ENCODE assay signal across 23 mouse cellular contexts in the genomic region with DNA sequence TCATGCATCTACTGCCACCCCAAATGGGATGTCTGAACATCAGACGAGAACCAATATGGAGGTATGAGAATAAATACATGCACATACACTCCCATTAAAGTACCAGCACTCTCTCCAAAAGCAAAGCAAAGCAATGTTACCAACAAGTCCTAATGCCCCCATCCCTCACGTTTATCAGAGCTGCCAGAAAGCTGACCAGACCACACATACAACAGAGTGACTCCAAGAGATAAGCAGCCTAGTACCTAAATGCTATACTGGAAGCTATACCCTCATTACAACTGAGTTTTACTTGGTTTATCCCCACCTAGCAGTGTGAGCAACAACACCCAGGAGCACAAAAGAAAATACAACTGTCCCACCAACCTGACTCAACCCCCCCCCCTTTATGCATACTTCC. TPM values are rescaled to one million over a fixed set of nuclear protein-coding genes. Genes with fewer than 3 reads are reported as not detected.
DNase-seq lines count a peak whose midpoint lies in the region; ATAC-seq and TF ChIP-seq lines count a peak whose summit lies in the region.
"Had no signal": no experiment of that assay in that cellular context is flagged by ENCODE, and none has a peak within 500 bp of the region (broad histone marks: within the 10 kb centered on the region; RNA-seq: fewer than 3 reads in every experiment).

No protein-coding gene starts in this region.

- H3K4me3 ChIP-seq in heart, embryonic 11.5 days (ENCODE audit: low read depth, low read length), result no peak overlapping the region
- no peak overlapping the region for H3K4me3 ChIP-seq in liver, embryonic 12.5 days
- no peak overlapping the region for H3K4me3 ChIP-seq in layer of hippocampus, adult 2 months
- H3K4me3 ChIP-seq: embryonic facial prominence, embryonic 13.5 days; forebrain, embryonic 10.5 days; heart, embryonic 10.5 days; hindbrain, embryonic 15.5 days; limb, embryonic 10.5 days had no signal

- intact Hi-C loops in heart, postnatal 10 days (cut with DNase I), result no loop called here

- no peak for DNase-seq in heart, postnatal 10 days
- no peak for DNase-seq in layer of hippocampus, adult 18-20 months (ENCODE audit: low spot score in 2 of 2)
- DNase-seq in layer of hippocampus, adult 2 months (ENCODE audit: low spot score in 2 of 2), result no peak
- no peak for DNase-seq in adrenal gland, postnatal 36 days
- DNase-seq: adrenal gland, postnatal 25 days; cerebellum, adult 9-10 months; heart, postnatal 36 days; kidney, adult 11 months; kidney, postnatal 10 days; lung, adult 18-20 months; right cerebral cortex, postnatal 25 days had no signal

- peaks cover 42% of the 10 kb centered on the region for H3K36me3 ChIP-seq in heart, embryonic 11.5 days (ENCODE audit: control insufficient read depth, insufficient read depth, low read length)
- H3K36me3 ChIP-seq in liver, embryonic 12.5 days, result peaks cover 99% of the 10 kb centered on the region

- no peaks in the 10 kb centered on the region for H3K4me1 ChIP-seq in heart, embryonic 11.5 days (ENCODE audit: control insufficient read depth, insufficient read depth, low read length)
- H3K4me1 ChIP-seq in liver, embryonic 12.5 days, result peaks cover 52% of the 10 kb centered on the region
- H3K4me1 ChIP-seq: embryonic facial prominence, embryonic 13.5 days; forebrain, embryonic 10.5 days; heart, embryonic 10.5 days; hindbrain, embryonic 15.5 days; limb, embryonic 10.5 days had no signal

- peak; percentile 68; the same call in 1 of the 2 replicates for ATAC-seq in heart, embryonic 11.5 days (replicated peaks; ENCODE audit: insufficient number of reproducible peaks, low FRiP score, low TSS enrichment)
- peak; percentile 86 for ATAC-seq in common myeloid progenitor, adult 5-6 weeks (replicated peaks; ENCODE audit: low read depth, poor library complexity, severe bottlenecking)
- ATAC-seq in liver, embryonic 12.5 days, result peak; percentile 96
- peak; percentile 93 for ATAC-seq in megakaryocyte-erythroid progenitor cell, adult 5-6 weeks (replicated peaks; ENCODE audit: low FRiP score, low TSS enrichment, poor library complexity, severe bottlenecking)

- H3K9me3 ChIP-seq in heart, embryonic 11.5 days (replicated peaks; ENCODE audit: control insufficient read depth, low read length), result no peaks in the 10 kb centered on the region
- H3K9me3 ChIP-seq in liver, embryonic 12.5 days (replicated peaks), result no peaks in the 10 kb centered on the region
- H3K9me3 ChIP-seq: embryonic facial prominence, embryonic 13.5 days; forebrain, embryonic 10.5 days; heart, embryonic 10.5 days; hindbrain, embryonic 15.5 days; limb, embryonic 10.5 days had no signal

- H3K27me3 ChIP-seq in heart, embryonic 11.5 days (ENCODE audit: control insufficient read depth, insufficient read depth, low read length), result no peaks in the 10 kb centered on the region
- H3K27me3 ChIP-seq in liver, embryonic 12.5 days (replicated peaks), result no peaks in the 10 kb centered on the region
- H3K27me3 ChIP-seq: embryonic facial prominence, embryonic 13.5 days; hindbrain, embryonic 15.5 days had no signal

- 68% methylated on average over 2 of the region's 2 CpGs for WGBS in heart, embryonic 11.5 days (ENCODE audit: insufficient replicate concordance)
- 25% methylated on average over 2 of the region's 2 CpGs for WGBS in liver, embryonic 12.5 days (ENCODE audit: insufficient replicate concordance)

- H3K4me2 ChIP-seq in heart, embryonic 11.5 days, result no peak overlapping the region
- peak overlapping the region; percentile 36 for H3K4me2 ChIP-seq in liver, embryonic 12.5 days
- H3K4me2 ChIP-seq: embryonic facial prominence, embryonic 13.5 days; hindbrain, embryonic 15.5 days; midbrain, embryonic 11.5 days had no signal

- TF ChIP-seq CTCF in layer of hippocampus, adult 2 months (conservative IDR thresholded peaks at IDR 0.05), result no peak

- H3K9ac ChIP-seq in heart, embryonic 11.5 days (ENCODE audit: low read depth, low read length), result no peak overlapping the region
- H3K9ac ChIP-seq in liver, embryonic 12.5 days, result no peak overlapping the region
- H3K9ac ChIP-seq: embryonic facial prominence, embryonic 13.5 days; hindbrain, embryonic 15.5 days had no signal

- H3K27ac ChIP-seq in heart, embryonic 11.5 days (ENCODE audit: low read depth, low read length), result peak overlapping the region; percentile 41
- H3K27ac ChIP-seq in liver, embryonic 12.5 days, result peak overlapping the region; percentile 87
- H3K27ac ChIP-seq in layer of hippocampus, adult 2 months, result no peak overlapping the region
- H3K27ac ChIP-seq: embryonic facial prominence, embryonic 13.5 days; forebrain, embryonic 10.5 days; heart, embryonic 10.5 days; hindbrain, embryonic 15.5 days; limb, embryonic 10.5 days had no signal

RNA-seq across cellular contexts. Expression of gene Nap1l4, which starts 15.6 kb away (rescaled TPM):
- 121 and 176 TPM in 2 replicates for polyA plus RNA-seq in heart, embryonic 11.5 days (2014; fragmentation: Nextera tagmentation; extraction: Ambion mirVana)
- 100 to 1,000 TPM; 192 to 197 TPM for total RNA-seq in heart, postnatal 10 days (2021)
- total RNA-seq in common myeloid progenitor, adult 5-6 weeks (2017), result 151 and 177 TPM in 2 replicates
- 129 and 131 TPM in 2 replicates for polyA plus RNA-seq in liver, embryonic 12.5 days (2016; fragmentation: Nextera tagmentation; extraction: Ambion mirVana)
- 130 and 169 TPM in 2 replicates for total RNA-seq in megakaryocyte-erythroid progenitor cell, adult 5-6 weeks (2014; fragmentation: Nextera tagmentation)
- 222 and 257 TPM in 2 replicates for total RNA-seq in megakaryocyte-erythroid progenitor cell, adult 5-6 weeks (2017)
- total RNA-seq in layer of hippocampus, adult 18-20 months (2021), result 100 to 1,000 TPM; 123 to 136 TPM
- total RNA-seq in layer of hippocampus, adult 2 months (2021), result 100 to 1,000 TPM; 106 to 119 TPM
- total RNA-seq in adrenal gland, postnatal 36 days (2021), result 100 to 1,000 TPM; 149 to 150 TPM

RNA-seq across cellular contexts. Expression of gene Phlda2, which starts 30.3 kb away (rescaled TPM):
- 1.3 and 2.6 TPM in 2 replicates for polyA plus RNA-seq in heart, embryonic 11.5 days (2014; fragmentation: Nextera tagmentation; extraction: Ambion mirVana)
- not detected for total RNA-seq in heart, postnatal 10 days (2021)
- total RNA-seq in common myeloid progenitor, adult 5-6 weeks (2017), result 2.6 and 3.2 TPM in 2 replicates
- polyA plus RNA-seq in liver, embryonic 12.5 days (2016; fragmentation: Nextera tagmentation; extraction: Ambion mirVana), result 18.1 and 18.5 TPM in 2 replicates
- total RNA-seq in megakaryocyte-erythroid progenitor cell, adult 5-6 weeks (2014; fragmentation: Nextera tagmentation), result 8.4 and 8.5 TPM in 2 replicates
- total RNA-seq in megakaryocyte-erythroid progenitor cell, adult 5-6 weeks (2017), result 6.2 and 15.8 TPM in 2 replicates
- not detected for total RNA-seq in layer of hippocampus, adult 18-20 months (2021)
- not detected for total RNA-seq in layer of hippocampus, adult 2 months (2021)
- 1 to 10 TPM in 1 of 2 experiments, under 1 TPM in 1; 0.43 to 2.6 TPM for total RNA-seq in adrenal gland, postnatal 36 days (2021)
- total RNA-seq: gastrocnemius, adult 18-20 months; heart, postnatal 36 days; left cerebral cortex, adult 8-10 months had no signal

RNA-seq across cellular contexts. Expression of gene Slc22a18, which starts 59.7 kb away (rescaled TPM):
- 0.52 and 0.87 TPM in 2 replicates for polyA plus RNA-seq in heart, embryonic 11.5 days (2014; fragmentation: Nextera tagmentation; extraction: Ambion mirVana)
- under 1 TPM; 0.43 to 0.50 TPM for total RNA-seq in heart, postnatal 10 days (2021)
- total RNA-seq in common myeloid progenitor, adult 5-6 weeks (2017), result 2.6 TPM in 1 of 2 replicates, not detected in the other
- 4.5 and 5.1 TPM in 2 replicates for polyA plus RNA-seq in liver, embryonic 12.5 days (2016; fragmentation: Nextera tagmentation; extraction: Ambion mirVana)
- total RNA-seq in megakaryocyte-erythroid progenitor cell, adult 5-6 weeks (2014; fragmentation: Nextera tagmentation), result 0.62 and 3.0 TPM in 2 replicates
- total RNA-seq in megakaryocyte-erythroid progenitor cell, adult 5-6 weeks (2017), result 1.1 and 2.5 TPM in 2 replicates
- total RNA-seq in layer of hippocampus, adult 18-20 months (2021), result under 1 TPM; 0.23 to 0.67 TPM
- total RNA-seq in layer of hippocampus, adult 2 months (2021), result under 1 TPM; 0.29 to 0.54 TPM
- 1 to 10 TPM; 1.4 to 1.5 TPM for total RNA-seq in adrenal gland, postnatal 36 days (2021)
